Mouse (Mus musculus) megakaryocyte-erythroid progenitor cell, adult 5 weeks (primary cell): ENCODE results near the gene Cul7. TPM values are rescaled to one million over a fixed set of nuclear protein-coding genes. Genes with fewer than 3 reads are reported as not detected.

Experiments
- polyA plus RNA-seq: library from polyadenylated mRNA; stranded (reverse); fragments of >175 nt; gene quantifications from 2 replicates; pipeline ENCODE4 v1.2.3, GENCODE M21; 2012

Gene Cul7
- polyA plus RNA-seq, result 44.9 and 63.5 TPM in 2 replicates

DNA sequence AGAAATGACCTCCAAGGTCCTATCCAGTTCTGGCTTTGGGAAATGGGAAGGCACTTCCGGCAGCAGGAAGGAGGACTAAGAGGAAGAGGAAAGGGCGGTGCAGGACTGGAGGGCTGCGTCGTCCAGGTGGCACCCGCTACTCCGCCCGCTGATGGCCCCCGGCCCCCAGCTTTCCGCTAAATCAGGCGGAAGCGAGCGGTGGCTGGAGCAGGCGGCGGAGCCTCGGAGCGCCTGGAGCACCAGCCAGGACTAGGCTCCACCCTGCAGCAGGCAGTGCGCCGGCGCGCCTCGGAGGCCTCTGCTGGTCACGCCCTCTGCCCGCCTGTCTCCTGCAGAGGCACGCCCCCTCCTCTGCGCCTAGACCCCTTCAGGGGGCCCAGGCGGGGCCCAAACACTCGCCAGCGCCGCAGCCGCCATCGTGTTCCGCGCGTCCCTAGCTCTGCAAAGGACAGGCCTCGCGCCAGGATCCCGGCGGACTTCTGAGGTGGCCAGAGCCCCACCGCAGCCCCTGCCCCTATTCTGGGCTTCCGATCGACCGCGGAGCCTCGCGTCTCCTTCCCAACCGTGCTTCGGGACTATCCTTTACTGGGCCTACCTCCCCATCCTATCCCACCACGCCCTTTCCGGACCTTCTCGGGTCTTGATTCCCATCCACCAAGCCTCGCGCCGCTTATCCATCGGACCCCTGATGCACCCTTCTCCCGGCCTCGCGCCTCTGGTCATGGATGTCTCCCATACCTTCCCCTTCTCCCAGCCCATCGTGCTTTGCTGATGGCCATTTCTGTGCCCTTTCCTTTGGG, at the start of gene Cul7:
Gene Cul7, plus strand, starts transcription at position 106 of the 800 bp plus-strand sequence.

DNA sequence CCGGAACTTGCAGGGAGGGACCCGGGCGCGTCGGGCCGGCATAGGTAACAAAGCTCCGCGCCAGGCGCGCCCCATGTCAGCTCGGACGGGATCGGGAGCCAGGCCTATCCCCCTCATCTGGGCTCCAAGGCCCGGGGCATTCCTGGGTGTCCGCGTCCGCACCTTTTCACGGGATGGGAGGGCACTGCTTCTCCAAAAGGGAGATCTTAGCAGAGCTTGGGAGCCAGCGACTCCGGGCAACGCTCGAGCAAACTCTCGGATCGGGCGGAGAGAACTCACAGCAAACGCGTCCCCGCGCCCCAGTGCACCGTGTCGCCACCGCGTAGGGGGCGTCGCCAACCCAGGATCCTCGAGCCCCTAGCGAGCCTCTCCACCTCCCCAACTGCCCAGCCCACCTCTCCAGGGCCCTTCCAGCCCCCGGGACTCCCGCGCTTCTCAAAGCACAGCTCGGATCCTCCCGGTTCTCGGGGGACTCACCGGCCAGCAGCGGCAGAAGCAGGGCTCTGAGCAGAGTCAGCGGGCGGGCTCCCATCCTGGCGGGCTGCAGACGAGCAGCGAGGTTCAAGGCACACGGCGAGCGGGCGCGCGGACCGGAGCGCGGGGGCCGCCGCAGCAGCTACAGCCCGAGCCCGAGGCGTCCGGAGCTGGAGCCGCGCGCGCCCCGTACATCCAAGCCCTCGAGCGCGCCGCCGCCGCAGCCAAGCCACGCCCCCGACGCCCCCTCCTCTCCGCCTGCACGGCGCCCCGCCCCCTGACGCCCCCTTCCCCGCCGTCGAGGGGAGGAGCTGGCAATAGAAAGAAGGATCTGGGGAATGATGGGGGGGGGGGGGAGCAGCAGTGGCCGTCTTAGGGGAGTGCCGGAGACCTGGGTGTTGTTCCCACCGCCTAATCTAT, 21.1 kb upstream of the Cul7 start, which contains the start of gene Ptk7:
Gene Ptk7, minus strand, starts transcription at position 714 of the 894 bp plus-strand sequence.

DNA sequence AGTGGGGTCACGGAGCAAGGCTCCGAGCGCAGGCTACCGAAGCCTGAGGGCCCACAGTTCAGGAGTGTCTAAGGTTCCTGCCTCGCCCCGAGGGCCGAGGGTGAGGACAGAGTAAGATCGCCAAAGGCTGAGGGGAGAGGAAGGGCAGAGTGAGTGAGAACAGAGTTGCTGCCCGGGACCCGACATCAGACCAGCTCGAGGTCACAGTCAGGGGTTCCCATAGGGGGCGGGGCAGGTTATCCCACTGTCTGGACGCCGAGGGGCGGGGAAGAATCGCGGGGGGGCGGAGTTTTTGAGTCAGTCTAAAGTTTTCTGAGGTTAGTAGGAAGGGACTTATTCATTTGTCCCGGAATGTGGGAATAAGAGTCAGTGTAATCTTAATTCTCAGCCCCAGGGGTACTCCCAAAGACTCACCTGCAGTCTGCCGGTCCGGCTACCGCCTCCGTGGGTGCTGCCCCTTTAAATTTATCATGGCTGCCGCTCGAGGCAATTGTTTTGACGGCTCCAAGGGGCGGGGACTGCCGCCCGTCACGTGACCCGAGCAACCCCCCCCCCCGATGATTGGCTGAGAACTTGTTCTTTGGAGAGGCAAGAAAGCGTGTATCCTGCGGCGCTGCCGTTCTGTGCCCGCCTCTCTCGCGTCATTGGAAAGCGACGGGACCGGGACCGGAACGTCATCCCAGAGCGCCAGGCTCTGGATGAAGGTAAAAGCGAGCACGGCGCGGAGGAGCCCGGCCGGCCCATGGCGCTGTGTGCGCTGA, 4.4 kb upstream of the Cul7 start, which contains the start of the genes Klc4 and Mrpl2:
Gene Klc4, minus strand, starts transcription at position 462 of the 761 bp plus-strand sequence.
Gene Mrpl2, plus strand, starts transcription at position 669 of the 761 bp plus-strand sequence.

DNA sequence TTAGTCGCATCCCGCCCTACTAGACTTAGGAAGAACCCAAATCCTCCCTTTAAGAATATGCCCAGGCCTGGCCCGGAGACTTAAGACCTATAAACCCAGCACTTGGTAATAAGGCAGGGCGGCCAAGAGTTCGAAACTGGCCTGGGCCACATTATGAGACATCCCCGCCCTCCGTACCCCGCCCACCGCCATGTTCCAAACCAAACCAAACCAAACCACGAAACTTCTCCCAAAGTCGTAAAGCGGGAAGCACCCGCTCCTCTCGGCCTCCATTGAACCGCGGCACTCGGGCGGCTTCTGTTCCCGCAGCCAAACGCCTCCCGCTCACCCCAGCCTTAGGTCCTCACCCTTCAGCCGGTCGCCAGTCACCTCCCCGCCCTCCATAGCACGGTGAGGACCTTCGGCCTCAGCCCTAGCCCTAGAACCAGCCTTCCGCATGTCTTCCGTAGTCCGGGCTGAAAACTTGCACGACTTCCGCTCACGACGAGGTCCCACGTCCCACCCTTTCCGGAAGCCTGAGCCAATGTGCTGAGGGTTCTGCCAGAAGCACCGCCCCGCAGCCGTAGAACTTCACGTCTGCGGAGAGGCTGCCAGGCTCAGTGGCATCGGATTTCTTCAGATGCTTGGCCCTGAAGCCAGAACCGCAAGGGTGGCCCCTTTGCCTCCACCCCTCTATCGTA, 23.9 kb downstream of the Cul7 start, which contains the start of gene Rrp36:
Gene Rrp36, minus strand, starts transcription at position 503 of the 680 bp plus-strand sequence.

DNA sequence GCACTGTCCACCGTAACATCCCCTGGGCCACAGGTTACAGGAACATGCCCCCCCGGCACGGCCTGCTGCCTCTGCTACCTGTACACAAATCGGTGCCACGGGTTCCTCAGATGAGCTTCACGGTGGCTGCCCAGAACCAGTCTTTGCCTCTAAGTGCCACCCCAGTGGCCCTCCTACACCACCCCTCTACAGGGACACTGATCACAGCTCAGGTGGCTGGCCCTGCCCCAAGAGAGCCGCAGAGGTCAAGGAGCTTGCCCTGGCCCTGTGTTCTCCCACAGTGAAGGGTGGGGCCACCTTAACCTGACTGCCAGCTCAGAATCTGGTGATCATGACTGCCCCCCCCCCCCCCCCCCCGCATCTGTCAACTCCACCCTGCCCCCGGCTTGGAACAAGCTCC, 28.3 kb downstream of the Cul7 start, which contains the start of gene Mea1:
Gene Mea1, plus strand, starts transcription at position 378 of the 400 bp plus-strand sequence.

DNA sequence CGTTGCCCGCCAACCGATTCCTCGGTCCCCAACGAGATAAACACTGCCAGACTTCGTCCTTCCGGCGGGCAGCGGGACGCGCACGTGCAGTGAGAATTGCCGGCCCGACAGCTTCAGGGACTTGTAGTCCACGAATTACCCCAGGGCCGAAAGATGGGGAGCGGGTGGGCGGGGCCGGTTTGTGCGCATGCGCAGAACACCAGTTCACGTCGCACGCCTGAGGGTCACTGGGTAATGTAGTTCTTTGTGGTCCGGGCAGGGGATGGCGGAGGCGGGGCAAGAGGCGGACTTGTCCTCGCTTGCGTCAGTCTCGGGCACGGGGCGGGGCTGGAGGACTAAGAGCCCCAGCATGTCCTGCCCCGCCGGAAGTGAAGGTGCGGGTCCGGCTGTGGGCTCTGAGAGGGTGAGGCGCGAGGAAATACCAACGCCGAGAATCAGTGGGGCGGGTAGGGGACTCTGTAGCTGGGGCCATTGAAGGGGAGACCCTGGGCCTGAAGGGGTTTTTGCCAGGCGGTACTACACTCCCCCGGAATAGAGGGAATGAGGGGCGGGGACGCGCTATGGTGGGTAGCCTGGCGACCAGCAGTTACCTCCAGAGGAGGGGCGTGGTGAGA, 30.7 kb downstream of the Cul7 start, which contains the start of gene Klhdc3:
Gene Klhdc3, minus strand, starts transcription at position 155 of the 614 bp plus-strand sequence.

DNA sequence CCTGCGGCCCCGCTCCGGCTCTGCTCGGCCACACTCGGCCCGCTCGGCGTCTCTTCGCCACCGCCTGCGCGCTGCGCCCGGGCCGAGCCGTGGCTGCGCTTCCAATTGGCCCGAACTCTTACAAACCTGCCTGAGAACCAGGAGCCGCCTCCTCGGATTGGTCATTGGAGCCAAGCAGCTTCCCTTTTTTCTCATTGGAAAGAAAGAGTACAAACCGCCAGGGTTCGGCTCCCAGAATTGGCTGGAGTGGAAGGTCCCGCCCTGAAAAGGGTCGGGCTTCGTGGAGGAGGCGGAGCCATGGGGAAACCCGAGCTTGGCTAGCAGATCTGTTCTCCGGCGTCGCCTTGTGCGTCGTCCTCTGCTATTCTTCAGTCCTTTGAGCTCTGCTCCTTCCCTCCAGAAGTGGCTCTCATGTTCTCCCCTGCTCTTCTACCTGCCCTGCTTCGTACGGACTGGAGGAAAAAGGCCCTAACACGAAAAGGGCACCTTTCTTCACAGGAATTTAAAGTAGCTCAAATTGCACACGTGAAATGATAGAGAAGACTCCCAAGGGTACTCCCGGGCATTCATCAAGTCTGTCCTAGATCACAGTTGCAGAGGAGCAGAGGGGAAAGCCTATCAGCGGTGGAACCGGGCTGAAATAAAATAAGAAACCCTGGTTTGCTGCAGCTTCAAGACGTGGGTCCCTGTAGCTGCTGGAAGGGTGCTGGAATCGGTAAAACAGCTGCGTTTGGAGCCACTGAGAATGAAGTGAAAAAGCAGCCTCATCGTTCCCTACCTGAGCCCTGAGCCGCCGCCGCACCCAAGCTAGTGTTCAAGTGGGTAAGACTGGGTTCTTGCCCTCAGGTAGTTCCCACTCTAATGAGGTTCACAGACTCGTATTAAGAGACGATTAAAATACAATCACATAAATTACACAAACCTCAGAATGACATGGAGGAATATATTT, 55.0 kb downstream of the Cul7 start, which contains the start of gene Ppp2r5d:
Gene Ppp2r5d, minus strand, starts transcription at position 225 of the 949 bp plus-strand sequence.

DNA sequence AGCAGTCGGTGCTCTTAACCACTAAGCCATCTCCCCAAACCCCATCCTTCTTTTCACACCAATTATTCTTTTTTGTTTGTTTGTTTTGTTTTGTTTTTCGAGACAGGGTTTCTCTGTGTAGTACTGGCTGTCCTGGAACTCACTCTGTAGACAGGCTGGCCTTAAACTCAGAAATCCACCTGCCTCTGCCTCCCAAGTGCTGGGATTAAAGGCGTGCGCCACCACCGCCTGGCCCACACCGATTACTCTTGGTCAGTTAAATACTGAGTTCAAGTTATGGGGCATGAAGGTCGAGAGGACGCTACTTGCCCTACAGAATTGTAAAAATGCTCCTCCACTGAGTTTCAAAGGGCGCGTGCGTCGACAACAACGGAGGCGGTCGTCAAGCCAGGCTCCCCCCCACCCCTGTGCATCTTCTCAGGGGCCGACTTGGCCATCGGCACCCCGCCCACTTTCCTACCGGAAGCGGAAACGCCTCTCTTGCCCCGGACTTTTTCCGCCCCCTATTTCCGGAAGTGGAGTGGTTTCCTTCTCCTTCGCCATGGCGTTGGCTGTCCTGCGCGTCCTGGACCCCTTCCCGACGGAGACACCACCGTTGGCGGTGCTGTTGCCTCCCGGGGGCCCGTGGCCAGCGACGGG, 60.9 kb downstream of the Cul7 start, which contains the start of gene Pex6:
Gene Pex6, plus strand, starts transcription at position 505 of the 639 bp plus-strand sequence.

Other genes starting within 250 kb of the Cul7 start
- gene Crip3, start 221.4 kb upstream of the Cul7 start, polyA plus RNA-seq, result not detected in 2 replicates
- gene Slc22a7, start 211.9 kb upstream of the Cul7 start, polyA plus RNA-seq, result not detected in 2 replicates
- gene Ttbk1, start 162.7 kb upstream of the Cul7 start, polyA plus RNA-seq, result 0.12 and 0.29 TPM in 2 replicates
- gene Dnph1, start 153.6 kb upstream of the Cul7 start, polyA plus RNA-seq, result 30.7 and 40.0 TPM in 2 replicates
- 23.6 and 36.5 TPM in 2 replicates for gene Cul9, start 103.9 kb upstream of the Cul7 start, polyA plus RNA-seq
- gene Srf, start 94.2 kb upstream of the Cul7 start, polyA plus RNA-seq, result 174 and 199 TPM in 2 replicates
- gene Ptk7, start 20.8 kb upstream of the Cul7 start, polyA plus RNA-seq, result 4.9 and 8.5 TPM in 2 replicates
- 23.7 and 24.4 TPM in 2 replicates for gene Klc4, start 4.3 kb upstream of the Cul7 start, polyA plus RNA-seq
- 618 and 740 TPM in 2 replicates for gene Mrpl2, start 4.1 kb upstream of the Cul7 start, polyA plus RNA-seq
- gene Rrp36, start 24.0 kb downstream of the Cul7 start, polyA plus RNA-seq, result 34.7 and 49.3 TPM in 2 replicates
- 117 and 127 TPM in 2 replicates for gene Mea1, start 28.5 kb downstream of the Cul7 start, polyA plus RNA-seq
- gene Klhdc3, start 30.6 kb downstream of the Cul7 start, polyA plus RNA-seq, result 207 and 208 TPM in 2 replicates
- gene Ppp2r5d, start 54.8 kb downstream of the Cul7 start, polyA plus RNA-seq, result 75.2 and 77.5 TPM in 2 replicates
- gene Pex6, start 61.1 kb downstream of the Cul7 start, polyA plus RNA-seq, result 60.6 and 61.7 TPM in 2 replicates
- 0.31 and 0.82 TPM in 2 replicates for gene Gnmt, start 78.8 kb downstream of the Cul7 start, polyA plus RNA-seq
- 258 and 301 TPM in 2 replicates for gene Cnpy3, start 101.9 kb downstream of the Cul7 start, polyA plus RNA-seq
- 0.25 TPM in 1 of 2 replicates, not detected in the other for gene Ptcra, start 113.4 kb downstream of the Cul7 start, polyA plus RNA-seq
- gene 2310039H08Rik, start 122.3 kb downstream of the Cul7 start, polyA plus RNA-seq, result 143 and 146 TPM in 2 replicates
- gene Rpl7l1, start 132.3 kb downstream of the Cul7 start, polyA plus RNA-seq, result 7.7 and 8.4 TPM in 2 replicates
- gene Bicral, start 208.1 kb downstream of the Cul7 start, polyA plus RNA-seq, result 10.2 and 11.5 TPM in 2 replicates
- 26.7 and 30.1 TPM in 2 replicates for gene Tbcc, start 240.3 kb downstream of the Cul7 start, polyA plus RNA-seq